Mouse (Mus musculus) liver, embryonic 12.5 days (tissue): ENCODE measurements at regions not wholly inside any gene's neighbourhood (a gene's known extent, or its start where the extent isn't known, plus 50 kb on each side); places are given as distances from the start of the nearest gene placed in this dataset.

ENCODE experiments used
- ATAC-seq: fragments of 200-750 bp; cut with Nextera tagmentation; 2 replicates; pipeline ENCODE4 v1.8.0; 2017; ENCODE audit warnings: moderate number of reproducible peaks, mild to moderate bottlenecking, moderate library complexity
- H3K27ac ChIP-seq: fragments of 300-500 bp; sonication (generic); 2 replicates; pipeline ENCODE4 v1.5.1; 2016; ENCODE audit warnings: mild to moderate bottlenecking
- H3K27me3 ChIP-seq: fragments of 300-500 bp; sonication (generic); replicated peaks from 2 replicates; pipeline ENCODE4 v1.6.1; 2016; ENCODE audit warnings: mild to moderate bottlenecking, moderate library complexity
- H3K36me3 ChIP-seq: fragments of 300-500 bp; sonication (generic); 2 replicates; pipeline ENCODE4 v1.6.1; 2016; ENCODE audit warnings: mild to moderate bottlenecking, moderate library complexity
- H3K4me1 ChIP-seq: fragments of 300-500 bp; sonication (generic); 2 replicates; pipeline ENCODE4 v1.6.1; 2016
- H3K4me2 ChIP-seq: fragments of 300-500 bp; sonication (generic); 2 replicates; pipeline ENCODE4 v1.6.1; 2016; ENCODE audit warnings: mild to moderate bottlenecking, moderate library complexity
- H3K4me3 ChIP-seq: fragments of 300-500 bp; sonication (generic); 2 replicates; pipeline ENCODE4 v1.5.1; 2016; ENCODE audit warnings: mild to moderate bottlenecking, moderate library complexity
- H3K9ac ChIP-seq: fragments of 300-500 bp; sonication (generic); 2 replicates; pipeline ENCODE4 v1.6.1; 2016; ENCODE audit warnings: mild to moderate bottlenecking, moderate library complexity
- H3K9me3 ChIP-seq: fragments of 300-500 bp; sonication (generic); replicated peaks from 2 replicates; pipeline ENCODE4 v1.6.1; 2016; ENCODE audit warnings: mild to moderate bottlenecking, moderate library complexity
- WGBS: fragments of 180-500 bp; shearing (Covaris S2); methylation state at CpG from one replicate; pipeline ENCODE4 v1.1.7; 2016; ENCODE audit not compliant: insufficient replicate concordance; 5-methylcytosine and 5-hydroxymethylcytosine counted together

DNA sequence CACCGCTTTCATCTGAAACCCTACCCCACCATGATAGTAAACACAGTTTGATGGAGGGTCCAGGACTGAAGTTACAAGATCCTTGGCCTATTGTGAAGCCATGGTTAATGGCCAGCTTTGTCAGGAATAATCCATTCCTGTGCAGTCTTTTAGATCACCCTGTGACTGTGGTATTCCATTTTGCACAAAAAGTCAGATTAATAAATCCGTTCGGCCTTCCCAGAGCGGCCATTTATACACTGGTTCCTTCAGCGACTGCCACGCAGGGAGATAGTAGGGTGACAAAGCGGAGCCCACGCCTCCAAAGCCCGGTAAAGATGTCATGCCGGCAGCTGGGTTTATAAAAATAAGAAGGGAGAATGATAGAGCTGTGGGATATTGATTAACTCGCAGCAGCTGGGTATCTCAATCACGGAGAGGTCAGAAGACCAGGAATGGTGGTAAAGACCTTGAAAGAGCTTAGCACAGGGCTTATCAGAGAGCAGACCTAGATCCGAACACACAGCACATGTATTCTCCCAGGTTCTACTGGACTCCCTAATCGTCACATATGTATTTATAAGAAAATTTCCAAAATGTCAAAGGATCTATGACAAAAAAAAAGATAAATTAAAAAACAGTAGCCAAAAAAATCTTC lies 440.5 kb downstream of the Efnb2 start:
- 67% methylated on average over 14 of the region's 14 CpGs for WGBS
- H3K4me3 ChIP-seq: no peak overlapping the region
- ATAC-seq: no peak
- H3K27me3 ChIP-seq: no peaks in the 10 kb centered on the region
- no peak overlapping the region for H3K27ac ChIP-seq
- H3K36me3 ChIP-seq: no peaks in the 10 kb centered on the region
- H3K9me3 ChIP-seq: no peaks in the 10 kb centered on the region
- no peak overlapping the region for H3K4me2 ChIP-seq
- no peak overlapping the region for H3K9ac ChIP-seq
- H3K4me1 ChIP-seq: no peaks in the 10 kb centered on the region

DNA sequence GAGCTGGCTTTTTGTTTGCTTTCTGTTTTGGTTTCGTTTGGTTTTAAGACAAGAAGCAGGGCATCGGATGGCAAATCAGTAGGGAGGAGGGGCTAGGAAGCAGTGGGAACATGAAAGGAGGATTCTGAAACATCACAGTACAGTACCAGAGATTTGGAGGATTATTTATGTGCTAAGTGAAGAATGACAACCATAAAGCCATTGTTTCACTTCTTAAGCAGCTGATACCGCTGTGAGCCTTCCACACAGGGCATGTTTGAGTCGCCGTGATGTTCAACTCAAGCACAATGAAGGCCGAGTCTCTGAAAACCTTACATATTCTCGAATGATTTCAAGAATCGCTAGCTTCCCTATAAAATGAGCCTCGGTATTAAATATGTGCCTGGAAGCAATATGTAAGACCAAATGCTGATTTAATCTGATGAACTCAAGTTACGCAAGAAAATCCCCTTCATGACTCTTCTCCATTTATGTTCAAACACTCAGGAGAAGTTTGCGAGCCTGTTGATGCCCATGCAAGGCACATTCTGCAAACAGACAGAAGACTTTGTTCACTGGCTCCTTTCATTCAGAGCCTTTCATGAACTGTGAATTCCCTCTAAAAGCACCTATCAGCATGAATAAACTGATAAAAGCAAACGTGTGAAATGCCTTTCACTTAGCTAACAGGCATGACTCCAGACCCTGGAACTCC lies 441.2 kb downstream of the Efnb2 start:
- Histone ChIP-seq H3K27me3 (no peaks in the 10 kb centered on the region), H3K27ac (no peak overlapping the region), H3K4me1 (no peaks in the 10 kb centered on the region), H3K9ac (no peak overlapping the region), H3K36me3 (no peaks in the 10 kb centered on the region), H3K9me3 (no peaks in the 10 kb centered on the region), H3K4me3 (no peak overlapping the region), H3K4me2 (no peak overlapping the region)
- WGBS: 70% methylated on average over 12 of the region's 12 CpGs
- ATAC-seq: no peak

DNA sequence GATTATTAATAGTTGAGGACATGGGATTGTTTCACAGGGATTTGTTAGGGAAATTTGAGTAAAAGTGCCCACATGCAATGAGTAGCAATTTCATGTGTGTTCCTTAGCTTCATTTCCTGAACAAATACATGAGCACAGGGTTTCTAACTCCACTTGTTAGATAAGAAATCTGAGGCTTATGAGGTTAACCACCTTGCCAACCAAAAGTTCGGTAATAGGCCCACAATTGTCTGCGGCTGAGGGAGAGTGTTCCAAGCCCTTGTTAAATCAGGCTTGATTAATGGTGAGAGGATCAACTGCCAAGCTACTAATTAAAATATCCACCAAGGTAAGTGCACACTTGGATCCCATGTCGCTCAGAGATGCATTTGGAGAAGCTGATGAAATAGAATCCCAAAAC lies 468.0 kb downstream of the Efnb2 start:
- ATAC-seq: no peak
- Histone ChIP-seq H3K27me3 (no peaks in the 10 kb centered on the region), H3K4me3 (no peak overlapping the region), H3K9ac (no peak overlapping the region), H3K9me3 (no peaks in the 10 kb centered on the region), H3K36me3 (no peaks in the 10 kb centered on the region), H3K27ac (no peak overlapping the region), H3K4me2 (no peak overlapping the region), H3K4me1 (no peaks in the 10 kb centered on the region)
- 51% methylated on average over 3 of the region's 3 CpGs for WGBS

DNA sequence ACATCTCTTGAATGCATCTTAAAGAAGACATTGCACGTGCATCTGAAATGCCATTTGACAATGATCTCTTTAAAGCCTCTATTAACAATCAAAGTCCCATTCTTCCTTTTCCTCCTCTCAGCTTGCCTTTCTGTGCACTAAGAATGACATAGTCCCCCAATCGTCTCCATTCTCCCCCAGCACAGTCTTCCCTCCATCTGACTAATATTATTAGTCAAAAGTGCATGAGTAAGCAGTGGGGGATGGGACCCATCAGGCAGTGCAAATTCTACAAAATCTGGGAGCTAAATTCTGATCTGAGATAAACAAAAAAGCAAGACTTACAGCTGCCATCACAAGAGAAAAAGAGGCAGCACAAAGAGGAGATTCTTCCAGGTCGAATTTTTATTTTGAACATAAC lies 475.0 kb downstream of the Efnb2 start:
- Histone ChIP-seq H3K36me3 (no peaks in the 10 kb centered on the region), H3K9me3 (no peaks in the 10 kb centered on the region), H3K27ac (no peak overlapping the region), H3K27me3 (no peaks in the 10 kb centered on the region), H3K4me1 (no peaks in the 10 kb centered on the region), H3K9ac (no peak overlapping the region), H3K4me2 (no peak overlapping the region), H3K4me3 (no peak overlapping the region)
- WGBS: 32% methylated on average over 3 of the region's 3 CpGs
- ATAC-seq: no peak

DNA sequence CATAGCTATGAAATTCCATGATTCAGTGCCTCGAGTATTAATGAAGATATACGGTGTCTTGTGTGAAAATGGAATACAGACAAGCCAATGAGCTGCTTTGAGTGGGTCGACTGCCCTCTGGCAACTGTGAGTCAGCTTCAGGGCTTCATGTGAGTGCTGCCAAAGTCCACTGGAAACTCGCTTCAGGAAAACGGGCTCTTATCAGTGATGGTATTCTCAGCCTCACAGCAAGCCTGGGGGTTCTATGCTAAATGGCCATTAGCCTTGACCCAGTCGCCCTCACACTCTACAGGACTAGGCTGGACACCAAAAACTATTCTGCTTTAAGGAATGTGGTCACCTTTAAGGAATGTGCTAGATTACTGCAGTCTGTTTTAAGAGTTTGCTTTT lies 477.8 kb downstream of the Efnb2 start:
- H3K27me3 ChIP-seq: no peaks in the 10 kb centered on the region
- H3K9me3 ChIP-seq: no peaks in the 10 kb centered on the region
- H3K9ac ChIP-seq: no peak overlapping the region
- H3K36me3 ChIP-seq: no peaks in the 10 kb centered on the region
- H3K4me1 ChIP-seq: no peaks in the 10 kb centered on the region
- ATAC-seq: no peak
- no peak overlapping the region for H3K4me2 ChIP-seq
- no peak overlapping the region for H3K4me3 ChIP-seq
- H3K27ac ChIP-seq: no peak overlapping the region
- 39% methylated on average over 6 of the region's 6 CpGs for WGBS

DNA sequence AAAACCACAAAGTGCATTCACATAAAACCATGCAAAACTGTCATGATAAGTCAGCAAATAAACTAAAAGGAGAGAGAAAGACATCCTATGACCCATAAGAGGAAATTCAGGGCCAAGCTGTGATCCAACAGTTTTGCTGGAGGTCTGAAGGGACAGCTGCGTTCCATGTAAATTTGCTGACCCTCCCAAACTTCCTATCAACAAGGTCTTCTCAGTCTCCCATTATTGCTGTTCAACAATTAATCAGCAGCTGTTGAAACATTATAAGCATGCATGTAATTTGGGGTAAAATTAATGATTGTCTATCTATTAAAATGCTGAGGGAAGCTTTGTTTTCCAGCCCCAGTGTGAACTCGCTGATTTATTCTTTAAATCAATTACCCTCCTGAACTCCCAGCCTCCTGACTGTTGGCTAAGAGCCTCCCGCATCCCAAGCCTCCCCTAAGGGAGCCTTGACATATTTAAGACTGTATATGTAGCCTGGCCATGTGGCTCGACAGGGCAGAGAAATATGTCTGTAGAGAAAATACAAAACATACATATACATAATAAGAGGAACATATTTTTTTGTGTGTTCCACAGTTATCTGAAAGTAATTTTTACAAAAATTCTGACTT lies 478.3 kb downstream of the Efnb2 start:
- no peak overlapping the region for H3K4me2 ChIP-seq
- H3K27ac ChIP-seq: no peak overlapping the region
- H3K9me3 ChIP-seq: no peaks in the 10 kb centered on the region
- WGBS: 54% methylated on average over 4 of the region's 4 CpGs
- no peaks in the 10 kb centered on the region for H3K36me3 ChIP-seq
- no peak for ATAC-seq
- no peaks in the 10 kb centered on the region for H3K4me1 ChIP-seq
- no peak overlapping the region for H3K4me3 ChIP-seq
- no peak overlapping the region for H3K9ac ChIP-seq
- H3K27me3 ChIP-seq: no peaks in the 10 kb centered on the region

DNA sequence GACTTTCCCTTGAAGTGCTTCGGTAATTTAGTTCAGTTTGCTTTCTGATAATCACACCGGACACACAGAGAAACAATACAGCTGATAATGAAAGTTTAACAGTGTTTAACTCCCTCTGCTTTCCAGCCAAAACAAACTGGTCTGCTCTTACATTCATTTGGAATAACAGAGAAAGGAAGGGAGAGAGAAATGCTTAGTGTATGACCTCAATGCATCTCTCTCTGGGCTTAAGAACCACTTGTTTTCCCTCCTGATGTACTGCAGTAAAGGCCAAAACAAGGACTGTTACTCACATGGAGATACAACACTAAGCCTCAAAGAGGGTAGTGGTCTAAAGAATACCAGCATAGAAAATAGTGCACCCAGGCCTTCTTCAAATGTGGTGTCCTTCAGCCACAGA lies 478.9 kb downstream of the Efnb2 start:
- H3K4me2 ChIP-seq: no peak overlapping the region

DNA sequence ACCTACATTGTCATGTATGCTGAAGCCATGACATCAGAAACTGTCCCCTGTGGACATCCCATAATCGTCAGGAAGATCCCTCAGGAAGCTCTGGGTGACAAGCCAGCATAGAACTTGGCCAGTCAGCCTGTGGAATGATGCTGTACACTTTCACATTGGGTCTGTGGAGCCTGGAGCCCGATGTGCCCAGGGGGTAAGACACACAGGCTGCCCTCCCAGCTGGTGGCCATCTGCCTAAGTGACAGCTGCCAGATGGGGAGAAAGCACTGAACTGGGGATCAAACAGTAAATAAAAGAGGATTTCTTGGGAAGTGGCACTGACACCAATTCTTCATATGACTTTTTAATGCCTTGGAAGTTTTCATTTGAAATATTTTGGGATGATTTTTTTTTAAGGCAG lies 486.8 kb downstream of the Efnb2 start:
- Histone ChIP-seq H3K27me3 (no peaks in the 10 kb centered on the region), H3K4me2 (no peak overlapping the region), H3K36me3 (no peaks in the 10 kb centered on the region), H3K9me3 (no peaks in the 10 kb centered on the region), H3K27ac (no peak overlapping the region), H3K9ac (no peak overlapping the region), H3K4me1 (no peaks in the 10 kb centered on the region), H3K4me3 (no peak overlapping the region)
- ATAC-seq: no peak
- WGBS: 44% methylated on average over 2 of the region's 2 CpGs

More for the DNA sequence above, 478.9 kb downstream of the Efnb2 start:
- Histone ChIP-seq H3K27ac (no peak overlapping the region), H3K36me3 (no peaks in the 10 kb centered on the region), H3K27me3 (no peaks in the 10 kb centered on the region), H3K9me3 (no peaks in the 10 kb centered on the region), H3K4me1 (no peaks in the 10 kb centered on the region), H3K4me3 (no peak overlapping the region), H3K9ac (no peak overlapping the region)
- ATAC-seq: no peak
- 43% methylated on average over 2 of the region's 2 CpGs for WGBS

DNA sequence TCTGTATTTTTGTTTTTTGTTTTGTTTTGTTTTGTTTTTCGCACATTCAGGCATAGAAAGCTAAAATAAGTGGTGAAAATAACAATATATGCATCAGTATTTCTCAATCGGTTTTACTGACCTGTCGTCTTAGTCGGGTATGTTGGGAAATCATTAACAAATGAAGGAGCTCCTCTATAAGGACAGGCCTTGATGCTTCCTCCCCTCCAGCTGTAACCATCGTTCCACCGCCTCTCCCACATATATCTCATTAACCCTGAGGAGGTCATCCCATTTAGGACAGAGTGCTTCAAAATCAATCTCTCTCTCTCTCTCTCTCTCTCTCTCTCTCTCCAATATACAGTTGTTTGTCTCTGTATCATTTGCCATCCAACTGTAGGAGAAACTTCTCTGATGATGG lies 492.4 kb downstream of the Efnb2 start:
- Histone ChIP-seq H3K36me3 (no peaks in the 10 kb centered on the region), H3K4me2 (no peak overlapping the region), H3K27me3 (no peaks in the 10 kb centered on the region), H3K9ac (no peak overlapping the region), H3K4me1 (no peaks in the 10 kb centered on the region), H3K27ac (no peak overlapping the region), H3K4me3 (no peak overlapping the region), H3K9me3 (no peaks in the 10 kb centered on the region)
- ATAC-seq: no peak
- 68% methylated on average over 6 of the region's 6 CpGs for WGBS

DNA sequence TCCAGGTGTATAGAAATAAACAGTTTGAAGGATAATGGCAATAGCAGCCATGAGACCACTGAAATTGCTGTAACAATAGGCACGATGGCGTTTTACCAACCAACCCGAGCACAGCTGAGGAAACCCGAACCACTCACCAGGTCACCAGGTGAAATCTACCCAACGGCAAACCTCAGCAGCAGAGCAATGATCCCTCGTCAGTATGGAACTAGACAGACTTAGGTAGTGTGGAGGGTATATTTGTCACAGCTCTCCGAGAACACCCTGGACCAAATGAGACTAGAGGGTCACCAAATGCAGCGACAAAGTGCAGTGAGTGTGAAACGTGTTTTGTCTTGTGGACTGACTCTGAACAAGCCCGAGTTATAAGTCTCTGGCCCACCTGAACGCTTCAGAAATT lies 492.8 kb downstream of the Efnb2 start:
- WGBS: 70% methylated on average over 11 of the region's 11 CpGs
- Histone ChIP-seq H3K4me1 (no peaks in the 10 kb centered on the region), H3K36me3 (no peaks in the 10 kb centered on the region), H3K4me2 (no peak overlapping the region), H3K27me3 (no peaks in the 10 kb centered on the region), H3K9me3 (no peaks in the 10 kb centered on the region), H3K27ac (no peak overlapping the region), H3K9ac (no peak overlapping the region), H3K4me3 (no peak overlapping the region)
- ATAC-seq: no peak

DNA sequence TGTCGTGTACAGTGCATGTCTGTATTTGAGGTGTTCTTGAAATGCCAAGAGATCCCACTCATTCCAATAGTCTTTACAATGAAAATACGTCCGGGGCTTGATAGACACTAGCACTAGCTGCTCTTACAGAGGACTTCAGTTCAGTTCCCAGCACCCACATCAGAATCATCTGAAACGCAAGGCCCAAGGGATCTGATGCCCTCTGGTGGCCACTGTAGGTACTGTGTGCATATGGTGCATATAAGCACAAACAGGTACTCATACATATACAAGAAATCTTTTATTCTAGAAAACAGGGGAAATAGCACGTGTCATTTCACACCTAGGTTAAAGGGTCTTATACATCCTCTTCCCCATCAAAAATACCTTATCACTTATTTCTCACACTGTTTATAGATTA lies 513.5 kb downstream of the Efnb2 start:
- ATAC-seq: no peak
- Histone ChIP-seq H3K9ac (no peak overlapping the region), H3K4me1 (no peaks in the 10 kb centered on the region), H3K36me3 (no peaks in the 10 kb centered on the region), H3K4me2 (no peak overlapping the region), H3K27ac (no peak overlapping the region), H3K9me3 (no peaks in the 10 kb centered on the region; the same call in 1 of the 2 replicates), H3K27me3 (no peaks in the 10 kb centered on the region), H3K4me3 (no peak overlapping the region)
- WGBS: 68% methylated on average over 5 of the region's 5 CpGs

DNA sequence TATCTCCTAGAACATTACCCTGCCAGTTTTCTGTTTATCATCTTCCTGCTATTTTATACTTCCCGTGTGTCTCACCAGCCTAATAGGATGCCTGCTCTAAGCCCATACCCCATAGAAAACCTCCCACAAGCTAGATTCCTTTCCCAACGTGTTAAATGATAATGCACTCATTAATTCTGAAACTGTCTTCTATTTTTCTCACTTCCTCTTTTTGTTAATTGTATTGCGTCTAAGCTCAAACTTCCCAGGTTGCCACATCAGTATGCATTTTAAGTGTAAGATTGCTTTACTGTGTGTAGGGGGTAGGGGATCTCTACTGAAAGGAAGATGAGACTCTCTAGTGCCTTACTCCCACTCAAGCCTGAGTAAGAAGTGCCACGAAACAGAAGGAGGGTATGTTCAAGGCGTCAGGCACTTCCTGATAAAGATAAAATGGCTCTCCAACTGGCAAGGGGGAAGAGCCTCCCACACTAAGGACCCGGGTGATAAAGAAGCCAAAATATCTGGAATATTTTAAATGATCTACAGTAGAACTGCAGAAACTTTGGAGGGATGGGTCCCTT lies 518.0 kb downstream of the Efnb2 start:
- H3K4me3 ChIP-seq: no peak overlapping the region
- no peaks in the 10 kb centered on the region; the same call in 1 of the 2 replicates for H3K9me3 ChIP-seq
- no peaks in the 10 kb centered on the region for H3K4me1 ChIP-seq
- H3K4me2 ChIP-seq: no peak overlapping the region
- no peaks in the 10 kb centered on the region for H3K27me3 ChIP-seq
- ATAC-seq: no peak
- H3K9ac ChIP-seq: no peak overlapping the region
- H3K27ac ChIP-seq: no peak overlapping the region
- 17% methylated on average over 6 of the region's 6 CpGs for WGBS
- H3K36me3 ChIP-seq: no peaks in the 10 kb centered on the region
